8 mouse cellular contexts compared by ENCODE assay signal in genomic region chr5:34336097-34336774, GRCm38 (mm10). TPM values are rescaled to one million over a fixed set of nuclear protein-coding genes. Genes with fewer than 3 reads are reported as not detected.
A peak's percentile ranks its signal among the peaks of the same experiment; 100 is the strongest.
DNase-seq lines count a peak whose midpoint lies in the region; ATAC-seq lines count a peak whose summit lies in the region.

TSS of gene Rnf4 (plus strand) at chr5:34336289.

- no peaks in the 10 kb centered on the region for H3K27me3 ChIP-seq in intestine, embryonic 14.5 days (replicated peaks; ENCODE audit: control insufficient read depth, insufficient read depth, low read length)

- H3K36me3 ChIP-seq in intestine, embryonic 14.5 days (ENCODE audit: control insufficient read depth, insufficient read depth, low read length) = peaks cover 11% of the 10 kb centered on the region; the same call in 1 of the 2 replicates

- H3K9ac ChIP-seq in intestine, embryonic 14.5 days (ENCODE audit: low read length) = peak within 1 kb of the TSS; percentile 98

- H3K4me3 ChIP-seq in intestine, embryonic 14.5 days (ENCODE audit: low read depth, low read length) = peak within 1 kb of the TSS; percentile 73

- peak within 1 kb of the TSS; percentile 95 for H3K4me2 ChIP-seq in intestine, embryonic 14.5 days (ENCODE audit: low read length)

- peak; percentile 95 for ATAC-seq in intestine, embryonic 14.5 days (replicated peaks; ENCODE audit: low FRiP score, low TSS enrichment, low read depth)

- DNase-seq in adrenal gland, adult 18-20 months (ENCODE audit: low spot score in 2 of 2) = peak; percentile 95 to 97
- peak; percentile 100 for DNase-seq in embryo, embryonic 11 days
- peak; percentile 97 for DNase-seq in gastrocnemius, postnatal 25 days
- DNase-seq in intestine, embryonic 14.5 days (ENCODE audit: low spot score) = peak; percentile 97
- peak; percentile 98 to 99 for DNase-seq in left cerebral cortex, postnatal 14 days (ENCODE audit: low spot score in 2 of 2)
- DNase-seq in mesoderm, embryonic 11.5 days (ENCODE audit: low read depth, low spot score) = peak; percentile 98
- peak; percentile 96 to 97 for DNase-seq in right cerebral cortex, postnatal 36 days (ENCODE audit: low spot score in 2 of 2)
- DNase-seq in yolk sac, embryonic 10.5 days (ENCODE audit: low spot score) = peak; percentile 97

- WGBS in intestine, embryonic 14.5 days = under 1% methylated on average over 67 of the region's 67 CpGs

- intact Hi-C loops in left cerebral cortex, postnatal 14 days (cut with DNase I) = loop anchor here (5.0 kb wide), 2 partner anchors 64 to 129 kb away; no protein-coding TSS in a partner anchor

- peak within 1 kb of the TSS; percentile 98 for H3K27ac ChIP-seq in intestine, embryonic 14.5 days (ENCODE audit: low read depth)

- H3K4me1 ChIP-seq in intestine, embryonic 14.5 days (replicated peaks; ENCODE audit: control insufficient read depth, insufficient read depth, low read length) = peaks cover 14% of the 10 kb centered on the region

- H3K9me3 ChIP-seq in intestine, embryonic 14.5 days (ENCODE audit: control insufficient read depth, low read length) = no peaks in the 10 kb centered on the region

RNA-seq across cellular contexts. Expression of gene Rnf4, which starts in this region (rescaled TPM):
- total RNA-seq in adrenal gland, adult 18-20 months (2021) = 100 to 1,000 TPM; 101 to 105 TPM
- 10 to 100 TPM; 16.6 to 20.0 TPM for total RNA-seq in gastrocnemius, postnatal 25 days (2021)
- 172 and 197 TPM in 2 replicates for polyA plus RNA-seq in intestine, embryonic 14.5 days (2014; fragmentation: Nextera tagmentation; extraction: Ambion mirVana)
- total RNA-seq in left cerebral cortex, postnatal 14 days (2021) = 10 to 100 TPM; 82.3 to 86.0 TPM

Comparison
In these comparisons a context has a peak if more than half of its experiments do, and no peak if none do; other contexts are left out.
1. Peak in every context shown above with its lines: DNase-seq, ATAC-seq, H3K4me3 ChIP-seq and H3K27ac ChIP-seq.